In the genomic region with DNA sequence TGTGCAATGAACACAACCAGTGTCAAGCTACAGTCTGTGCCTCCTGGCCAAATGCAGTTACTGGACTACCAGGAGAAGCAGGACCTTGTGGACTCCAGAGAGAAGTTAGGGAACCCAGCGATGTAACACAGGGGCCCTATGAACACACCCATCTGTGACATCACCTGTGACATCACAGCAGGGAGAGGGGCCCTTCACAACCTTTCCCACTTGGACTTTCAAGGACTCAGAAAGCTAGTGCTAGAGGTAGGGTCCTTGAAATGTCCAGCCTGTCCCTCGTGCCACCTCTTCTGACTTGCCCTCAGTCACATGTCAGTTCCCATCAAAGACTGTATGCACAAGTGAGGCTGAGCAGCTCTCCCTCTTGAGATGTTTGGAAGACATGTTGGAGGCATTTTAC, we compare ENCODE assay signal across 50 mouse cellular contexts. TPM values are rescaled to one million over a fixed set of nuclear protein-coding genes. Genes with fewer than 3 reads are reported as not detected.
"Had no signal": no experiment of that assay in that cellular context is flagged by ENCODE, and none has a peak within 500 bp of the region (broad histone marks: within the 10 kb centered on the region; RNA-seq: fewer than 3 reads in every experiment).

No protein-coding gene starts in this region.

- H3K9ac ChIP-seq: heart, embryonic 12.5 days; heart, embryonic 13.5 days; heart, embryonic 15.5 days; hindbrain, embryonic 12.5 days; hindbrain, embryonic 13.5 days; hindbrain, embryonic 14.5 days; hindbrain, embryonic 15.5 days; intestine, embryonic 15.5 days; kidney, embryonic 15.5 days had no signal

- H3K27ac ChIP-seq: heart, embryonic 10.5 days; heart, embryonic 13.5 days; heart, embryonic 15.5 days; hindbrain, embryonic 12.5 days; hindbrain, embryonic 13.5 days; hindbrain, embryonic 14.5 days; hindbrain, embryonic 15.5 days; hindbrain, postnatal 0 days; intestine, embryonic 15.5 days; kidney, embryonic 15.5 days; kidney, postnatal 0 days; layer of hippocampus, adult 2 months had no signal

- H3K4me3 ChIP-seq: heart, embryonic 10.5 days; heart, embryonic 12.5 days; heart, embryonic 13.5 days; heart, embryonic 15.5 days; hindbrain, embryonic 10.5 days; hindbrain, embryonic 12.5 days; hindbrain, embryonic 13.5 days; hindbrain, embryonic 15.5 days; intestine, embryonic 15.5 days; kidney, embryonic 15.5 days; layer of hippocampus, adult 2 months had no signal

- H3K4me1 ChIP-seq: heart, embryonic 10.5 days; heart, embryonic 12.5 days; heart, embryonic 13.5 days; heart, embryonic 15.5 days; hindbrain, embryonic 15.5 days; intestine, embryonic 15.5 days; kidney, embryonic 15.5 days had no signal

- H3K4me2 ChIP-seq: heart, embryonic 11.5 days; heart, embryonic 12.5 days; heart, embryonic 13.5 days; heart, embryonic 15.5 days; hindbrain, embryonic 12.5 days; hindbrain, embryonic 13.5 days; hindbrain, embryonic 14.5 days; hindbrain, embryonic 15.5 days; intestine, embryonic 15.5 days; kidney, embryonic 15.5 days had no signal

- ATAC-seq: hindbrain, embryonic 16.5 days; inflammation-experienced regulatory T-cells, adult 6 months; intestine, embryonic 15.5 days; intestine, embryonic 16.5 days; intestine, postnatal 0 days had no signal

- H3K36me3 ChIP-seq: heart, embryonic 10.5 days; heart, embryonic 12.5 days; heart, embryonic 13.5 days; heart, embryonic 15.5 days; hindbrain, embryonic 10.5 days; hindbrain, embryonic 12.5 days; hindbrain, embryonic 13.5 days; hindbrain, embryonic 15.5 days; intestine, embryonic 15.5 days; kidney, embryonic 15.5 days had no signal

- H3K9me3 ChIP-seq: heart, embryonic 10.5 days; heart, embryonic 15.5 days; hindbrain, embryonic 15.5 days had no signal

- DNase-seq: heart, postnatal 10 days; heart, postnatal 36 days; heart, postnatal 4 days; kidney, adult 11 months; kidney, adult 18-20 months; kidney, adult 2 months; kidney, adult 8-10 months; kidney, adult 9 months; kidney, postnatal 10 days; kidney, postnatal 14 days; kidney, postnatal 25 days; kidney, postnatal 36 days; kidney, postnatal 4 days; layer of hippocampus, adult 9-11 months; layer of hippocampus, postnatal 36 days had no signal

RNA-seq across cellular contexts. Expression of gene 1700067P10Rik, which starts 0.3 kb away (rescaled TPM):
- total RNA-seq: heart, adult 8-10 months; heart, postnatal 10 days; heart, postnatal 25 days; heart, postnatal 36 days; heart, postnatal 4 days; hematopoietic stem cell, adult 5-6 weeks; hindbrain, postnatal 0 days; layer of hippocampus, adult 18-20 months; layer of hippocampus, adult 2 months; layer of hippocampus, adult 8-10 months; layer of hippocampus, postnatal 10 days; layer of hippocampus, postnatal 14 days; layer of hippocampus, postnatal 25 days; layer of hippocampus, postnatal 36 days had no signal
- polyA plus RNA-seq: heart, embryonic 10.5 days; heart, embryonic 11.5 days; heart, embryonic 12.5 days; heart, embryonic 13.5 days; heart, embryonic 14.5 days; heart, embryonic 15.5 days; heart, embryonic 16.5 days; heart, postnatal 0 days; hindbrain, embryonic 11.5 days; hindbrain, embryonic 14.5 days; hindbrain, embryonic 15.5 days; hindbrain, postnatal 0 days; inflammation-experienced regulatory T-cells, adult 6 months; intestine, embryonic 14.5 days; intestine, embryonic 15.5 days; intestine, embryonic 16.5 days; intestine, postnatal 0 days; kidney, adult 2 months; kidney, embryonic 14.5 days; kidney, embryonic 15.5 days; kidney, embryonic 16.5 days; kidney, postnatal 0 days; large intestine, adult 2 months had no signal

RNA-seq across cellular contexts. Expression of gene 1700122O11Rik, which starts 51.4 kb away (rescaled TPM):
- total RNA-seq: heart, adult 8-10 months; heart, postnatal 10 days; heart, postnatal 25 days; heart, postnatal 36 days; heart, postnatal 4 days; hematopoietic stem cell, adult 5-6 weeks; hindbrain, postnatal 0 days; layer of hippocampus, adult 18-20 months; layer of hippocampus, adult 2 months; layer of hippocampus, adult 8-10 months; layer of hippocampus, postnatal 10 days; layer of hippocampus, postnatal 14 days; layer of hippocampus, postnatal 25 days; layer of hippocampus, postnatal 36 days had no signal
- polyA plus RNA-seq: heart, embryonic 10.5 days; heart, embryonic 11.5 days; heart, embryonic 12.5 days; heart, embryonic 13.5 days; heart, embryonic 14.5 days; heart, embryonic 15.5 days; heart, embryonic 16.5 days; heart, postnatal 0 days; hindbrain, embryonic 10.5 days; hindbrain, embryonic 11.5 days; hindbrain, embryonic 12.5 days; hindbrain, embryonic 13.5 days; hindbrain, embryonic 14.5 days; hindbrain, embryonic 15.5 days; hindbrain, embryonic 16.5 days; hindbrain, postnatal 0 days; inflammation-experienced regulatory T-cells, adult 6 months; intestine, embryonic 14.5 days; intestine, embryonic 15.5 days; intestine, embryonic 16.5 days; intestine, postnatal 0 days; kidney, adult 2 months; kidney, embryonic 14.5 days; kidney, embryonic 15.5 days; kidney, embryonic 16.5 days; kidney, postnatal 0 days; large intestine, adult 2 months had no signal

RNA-seq across cellular contexts. Expression of gene 9830107B12Rik, which starts 56.6 kb away (rescaled TPM):
- total RNA-seq: heart, adult 8-10 months; heart, postnatal 10 days; heart, postnatal 25 days; heart, postnatal 4 days; hindbrain, postnatal 0 days; layer of hippocampus, adult 18-20 months; layer of hippocampus, adult 2 months; layer of hippocampus, adult 8-10 months; layer of hippocampus, postnatal 10 days; layer of hippocampus, postnatal 14 days; layer of hippocampus, postnatal 25 days; layer of hippocampus, postnatal 36 days had no signal
- polyA plus RNA-seq: heart, embryonic 10.5 days; heart, embryonic 11.5 days; heart, embryonic 12.5 days; heart, embryonic 13.5 days; heart, embryonic 14.5 days; heart, embryonic 15.5 days; heart, embryonic 16.5 days; hindbrain, embryonic 10.5 days; hindbrain, embryonic 11.5 days; hindbrain, embryonic 13.5 days; hindbrain, embryonic 14.5 days; hindbrain, embryonic 15.5 days; hindbrain, embryonic 16.5 days; hindbrain, postnatal 0 days; inflammation-experienced regulatory T-cells, adult 6 months; intestine, embryonic 14.5 days; intestine, embryonic 16.5 days; intestine, postnatal 0 days; kidney, adult 2 months; kidney, embryonic 14.5 days; kidney, embryonic 15.5 days; kidney, embryonic 16.5 days; kidney, postnatal 0 days had no signal
